Mouse (Mus musculus): ENCODE measurements around the gene Gm11027.
A peak's percentile ranks its signal among the peaks of the same experiment; 100 is the strongest.

The Gm11027 gene

DNA sequence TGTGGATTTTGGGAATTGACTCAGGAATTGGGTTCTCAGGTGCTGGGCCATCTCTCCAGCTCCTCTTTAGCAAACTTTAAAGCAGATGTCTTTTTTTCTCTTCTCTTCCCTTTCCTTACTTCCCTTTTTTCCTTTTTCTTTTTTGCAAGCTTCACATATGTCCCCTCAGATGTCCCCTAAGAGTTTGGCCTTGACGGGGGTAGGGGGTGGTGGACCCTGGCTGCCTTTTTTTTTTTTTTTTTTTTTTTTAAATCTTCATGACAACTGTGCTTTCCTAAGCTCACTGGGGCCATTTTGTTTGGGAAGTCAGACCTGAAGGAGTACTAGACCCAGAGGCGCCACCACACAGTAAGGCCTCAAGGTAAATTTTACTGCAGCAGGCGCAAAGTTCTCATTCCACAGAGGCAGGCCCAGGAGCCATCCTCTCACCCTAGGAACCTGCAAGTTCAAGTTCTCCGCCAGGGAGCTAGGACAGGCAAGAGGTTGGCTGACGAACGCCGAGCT, 5.0 kb downstream of the Gm11027 start:
- DNase-seq (ENCODE audit: low spot score), result no peak

DNA sequence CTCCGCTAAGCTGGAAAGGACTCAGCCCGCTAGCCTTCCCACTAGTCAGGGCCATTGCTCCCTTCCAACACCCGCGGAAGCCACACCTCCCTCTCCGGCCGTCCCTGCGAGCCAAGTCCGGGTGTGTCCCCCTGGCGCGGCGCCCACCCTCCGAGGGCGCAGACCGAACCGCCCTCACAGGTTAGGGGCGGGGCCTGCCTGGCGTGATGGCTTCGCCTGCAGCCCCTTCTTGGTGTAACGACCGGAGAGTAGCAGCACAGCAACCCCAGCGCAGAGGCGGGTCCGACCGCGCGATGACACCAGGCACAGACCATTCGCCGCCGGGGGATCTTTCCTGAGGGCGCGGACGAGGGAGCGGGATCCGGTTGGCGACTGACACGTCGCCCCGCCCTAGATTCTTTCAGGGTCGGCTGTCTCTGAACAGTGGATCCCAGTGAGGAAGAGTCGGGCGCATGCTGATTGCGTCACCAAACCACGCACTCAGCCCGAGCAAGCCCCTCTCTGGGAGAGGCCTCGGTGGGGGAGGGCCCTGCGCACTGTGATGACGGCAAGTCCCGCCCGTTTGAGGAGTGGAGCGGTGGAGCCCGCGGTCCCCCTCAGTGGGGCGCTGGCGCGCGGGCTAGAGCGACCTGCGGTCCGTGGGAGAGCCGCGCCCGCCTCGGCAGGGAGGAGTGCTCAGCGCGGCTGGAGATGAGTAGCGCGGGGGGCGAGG, 5.6 kb downstream of the Gm11027 start, which contains the start of gene Esyt2:
Esyt2 (plus strand) TSS at position 544 of the 712 bp plus-strand sequence.
- DNase-seq (ENCODE audit: low spot score), result peak; percentile 99

DNA sequence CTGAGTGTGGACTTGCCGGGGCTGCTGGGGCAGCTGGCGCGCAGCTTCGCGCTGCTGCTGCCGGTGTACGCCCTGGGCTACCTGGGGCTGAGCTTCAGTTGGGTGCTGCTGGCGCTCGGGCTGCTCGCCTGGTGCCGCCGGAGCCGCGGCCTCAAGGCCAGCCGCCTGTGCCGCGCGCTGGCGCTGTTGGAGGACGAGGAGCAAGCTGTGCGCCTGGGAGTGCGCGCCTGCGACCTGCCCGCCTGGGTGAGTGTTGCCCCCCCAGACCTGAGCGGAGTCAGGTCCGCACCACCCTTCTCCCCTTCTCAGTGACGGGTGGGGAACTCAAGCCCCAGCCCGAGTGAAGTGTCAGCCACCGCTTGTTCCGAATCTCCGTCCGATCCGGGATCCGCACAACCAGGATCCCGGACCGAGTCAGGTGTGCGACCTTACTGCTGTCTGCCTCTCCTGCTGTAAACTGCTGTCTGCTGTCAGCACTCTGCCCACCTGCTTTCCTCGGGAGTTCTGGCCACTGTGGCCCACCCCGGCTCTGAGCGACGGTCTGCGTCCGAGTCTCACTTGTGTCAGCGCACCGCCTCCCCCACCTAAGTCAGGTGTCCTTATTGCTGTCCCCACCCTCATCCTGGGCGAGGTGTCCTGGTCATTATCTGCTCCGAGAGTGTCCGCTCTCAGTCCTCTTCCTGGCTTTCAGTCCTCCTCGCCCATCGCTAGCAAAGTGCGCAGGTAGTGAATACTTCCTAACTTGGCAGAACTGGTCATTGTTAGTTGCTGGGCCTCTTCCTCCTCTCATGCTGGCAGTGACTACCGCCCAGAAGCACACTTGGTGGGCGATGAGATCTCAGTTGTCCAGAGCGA, 6.5 kb downstream of the Gm11027 start:
- peak; percentile 14 for DNase-seq (ENCODE audit: low spot score)

DNA sequence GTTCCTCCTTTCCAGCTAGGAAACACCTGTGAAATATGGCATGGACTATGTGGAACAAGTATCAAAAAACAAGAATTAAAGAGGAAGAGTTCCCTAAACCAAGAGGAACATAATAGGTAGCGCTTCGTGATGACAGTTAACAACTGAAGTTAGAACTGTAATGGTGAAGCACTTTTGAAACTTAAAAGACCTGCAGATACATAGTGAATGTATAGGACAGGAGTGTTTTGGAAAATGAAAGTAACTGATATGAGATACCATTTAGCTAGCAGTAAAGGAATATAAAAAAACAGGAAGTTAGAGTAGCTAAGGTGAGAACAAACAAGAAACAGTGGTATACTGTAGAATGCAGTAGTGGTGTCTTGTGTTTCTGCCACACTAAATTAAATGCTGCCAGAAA, 7.7 kb downstream of the Gm11027 start:
- no peak for DNase-seq (ENCODE audit: low spot score)

DNA sequence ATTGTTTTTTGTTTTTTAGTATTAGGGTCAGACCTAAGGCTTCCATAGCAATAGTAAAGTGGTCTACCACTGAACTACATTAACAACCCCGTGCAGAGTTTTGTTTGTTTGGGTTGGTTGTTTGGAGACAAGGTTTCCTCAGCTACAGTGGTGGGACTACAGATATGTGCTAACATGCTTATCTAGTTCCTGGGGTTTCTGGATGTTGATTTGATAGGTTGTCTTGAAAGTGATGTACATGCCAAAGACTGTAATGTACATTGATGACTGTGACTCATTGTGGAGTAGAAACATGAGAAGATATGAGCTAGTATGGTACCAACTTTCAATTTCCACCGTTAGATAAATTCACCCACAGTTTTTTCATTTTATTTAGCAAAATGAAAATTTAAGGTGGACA, 8.3 kb downstream of the Gm11027 start:
- no peak for DNase-seq (ENCODE audit: low spot score)

DNA sequence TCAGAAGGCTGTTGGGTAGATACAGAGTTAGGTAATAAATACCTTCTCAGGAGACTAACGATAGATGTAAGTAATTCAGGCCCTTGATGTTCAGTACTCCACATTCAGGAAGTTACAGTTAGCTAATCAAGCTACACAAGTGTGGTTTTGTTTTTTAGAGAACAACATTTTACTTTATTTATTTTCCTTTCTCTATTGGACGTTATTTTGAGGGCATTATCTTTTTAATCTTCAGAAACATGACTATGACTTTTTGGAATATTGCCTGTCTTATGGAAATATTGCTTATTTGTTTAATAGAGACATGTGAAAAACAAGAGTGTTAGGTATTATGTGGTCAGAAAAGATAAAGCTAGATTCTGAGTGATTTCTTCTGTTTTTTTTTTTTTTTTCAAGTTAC, 18.0 kb downstream of the Gm11027 start:
- DNase-seq (ENCODE audit: low spot score), result no peak

DNA sequence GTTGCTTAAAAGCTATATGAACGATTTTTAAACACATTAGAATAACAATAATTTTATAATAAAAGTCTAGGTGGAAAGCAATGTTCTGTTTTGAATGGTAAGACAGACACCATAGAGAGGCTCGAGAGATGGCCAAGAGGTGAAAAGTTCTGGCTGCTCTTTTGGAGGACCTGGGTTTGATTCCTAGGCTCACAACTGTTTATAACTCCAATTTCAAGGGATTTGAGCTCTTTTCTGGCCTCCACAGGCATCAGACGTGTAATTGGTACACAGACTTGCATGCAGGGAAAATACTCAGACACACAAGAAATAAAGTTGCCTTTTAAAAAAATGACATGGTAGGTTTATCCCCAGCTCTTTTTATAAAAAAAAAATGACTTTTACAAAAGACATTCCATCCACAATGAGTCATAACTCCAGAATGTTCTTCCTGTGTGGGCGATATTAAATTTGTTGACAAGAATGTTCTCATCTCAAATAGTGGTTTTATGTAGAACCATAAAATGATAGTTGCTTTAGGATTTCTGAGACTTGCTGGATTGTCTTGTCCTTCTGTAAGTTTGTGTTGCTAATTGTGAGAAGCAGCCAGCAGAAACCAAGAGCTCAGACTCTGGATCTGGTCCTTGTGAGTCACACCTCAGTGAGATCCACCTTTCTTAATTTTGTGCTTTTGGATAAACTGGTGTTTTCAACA, 18.6 kb downstream of the Gm11027 start:
- peak; percentile 17 for DNase-seq (ENCODE audit: low spot score)

DNA sequence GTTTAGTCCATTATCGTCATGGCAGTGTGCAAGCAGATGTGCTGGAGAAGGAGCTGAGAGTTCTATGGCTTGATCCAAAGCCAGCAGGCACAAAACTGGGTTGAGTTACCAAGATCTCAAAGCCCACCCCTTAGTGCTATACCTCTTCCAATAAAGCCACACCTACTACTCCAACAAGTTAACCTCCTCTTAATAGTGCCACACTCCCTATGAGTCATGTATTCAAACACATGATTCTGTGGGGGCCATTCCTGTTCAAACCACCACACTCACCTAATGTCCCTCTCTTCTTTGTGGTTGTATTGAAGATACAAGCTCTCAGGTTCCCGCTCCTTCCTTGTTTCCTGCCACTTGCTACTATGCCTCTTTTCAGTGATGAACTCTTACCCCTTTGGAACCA, 24.7 kb downstream of the Gm11027 start:
- no peak for DNase-seq (ENCODE audit: low spot score)

DNA sequence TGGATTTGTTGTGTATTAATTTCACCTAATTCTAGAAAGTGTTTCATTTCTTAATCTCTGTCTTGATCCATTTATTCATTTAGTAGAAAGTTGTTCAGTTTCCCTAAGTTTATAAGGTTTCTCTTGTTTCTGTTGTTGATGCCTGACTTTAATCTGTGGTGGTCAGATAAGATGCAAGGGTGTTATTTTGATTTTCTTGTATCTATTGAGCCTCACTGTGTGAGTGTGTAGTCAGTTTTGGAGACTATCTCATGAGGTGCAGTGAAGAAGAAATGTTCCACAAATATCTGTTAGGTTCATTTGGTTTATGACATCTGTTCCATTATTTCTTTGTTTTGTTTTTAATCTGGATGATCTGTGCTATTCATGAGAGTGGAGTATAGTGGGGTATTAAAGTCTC, 27.0 kb downstream of the Gm11027 start:
- DNase-seq (ENCODE audit: low spot score), result no peak

DNA sequence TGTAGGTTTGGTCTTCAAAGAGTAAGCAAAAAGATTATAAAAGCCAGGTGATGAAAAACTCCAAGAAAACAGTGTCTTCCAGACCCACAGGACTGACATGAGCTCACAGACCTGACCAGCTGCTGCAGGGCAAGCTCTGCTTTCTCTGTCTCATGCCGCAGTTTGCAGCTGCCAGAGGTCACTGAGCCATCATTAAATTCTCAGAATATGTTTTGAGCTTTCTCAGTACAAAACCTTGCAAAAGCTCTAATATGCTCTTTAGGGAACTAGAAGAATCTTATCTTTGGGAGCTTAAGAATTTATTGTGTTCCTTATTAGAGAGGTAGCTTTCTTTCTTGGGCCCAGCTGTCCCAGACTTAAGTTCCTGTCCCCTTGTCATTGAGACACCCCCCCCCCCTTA, 30.9 kb downstream of the Gm11027 start:
- no peak for DNase-seq (ENCODE audit: low spot score)

DNA sequence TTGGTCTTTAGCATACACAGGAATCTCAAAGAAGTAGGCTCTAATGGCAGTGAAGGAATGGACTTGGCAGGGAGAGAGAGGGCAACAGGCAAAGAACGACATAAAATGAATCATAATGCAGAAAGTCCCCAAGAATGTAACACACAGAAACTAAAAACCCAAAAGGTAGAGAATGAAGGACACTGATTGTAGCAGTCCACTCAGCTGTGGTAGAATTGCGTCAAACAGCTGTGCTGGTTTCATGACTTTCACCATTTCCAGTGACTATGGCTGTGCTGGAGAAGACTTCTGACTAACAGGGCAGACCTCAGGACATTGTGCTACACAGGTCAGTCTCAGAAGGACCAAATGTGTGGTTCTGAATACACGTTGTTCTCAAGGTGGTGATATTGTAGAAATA, 32.7 kb downstream of the Gm11027 start:
- no peak for DNase-seq (ENCODE audit: low spot score)

DNA sequence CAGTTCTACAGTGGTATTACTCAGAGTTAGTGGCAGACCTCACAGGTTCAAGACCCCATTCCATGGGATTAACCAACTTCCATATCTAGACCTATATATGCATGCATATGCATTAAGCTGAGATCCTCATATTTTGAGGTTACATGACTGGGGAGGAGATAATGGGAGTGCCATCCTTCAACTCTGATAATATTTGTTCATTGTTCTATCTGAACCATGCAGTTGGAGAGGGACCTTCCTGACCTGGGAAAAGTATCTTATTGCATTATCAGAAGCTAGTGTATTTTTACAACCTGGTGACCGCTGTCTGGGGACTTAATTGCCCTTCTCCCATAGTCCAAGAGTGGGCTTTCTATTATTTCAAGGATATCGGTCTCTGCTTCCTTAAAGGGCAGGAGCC, 33.4 kb downstream of the Gm11027 start:
- no peak for DNase-seq (ENCODE audit: low spot score)

DNA sequence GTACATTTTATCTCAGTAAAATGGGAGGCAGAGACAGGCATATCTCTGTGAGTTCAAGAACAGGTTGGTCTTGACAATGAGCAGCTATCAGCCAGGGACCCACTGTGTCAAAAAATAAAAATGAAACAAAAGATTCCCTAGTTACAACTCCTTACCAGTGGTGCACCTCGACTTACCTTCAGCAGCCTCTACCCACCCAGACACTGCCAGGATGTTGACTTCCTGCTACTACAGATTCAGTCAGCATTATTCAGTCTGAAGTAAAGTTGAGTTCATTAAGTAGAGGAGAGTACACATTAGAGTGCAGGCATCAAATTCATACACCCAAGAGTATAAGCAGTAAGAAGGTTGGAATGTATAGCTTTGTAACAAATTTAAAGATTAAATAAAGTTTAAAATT, 38.6 kb downstream of the Gm11027 start:
- DNase-seq (ENCODE audit: low spot score), result no peak

DNA sequence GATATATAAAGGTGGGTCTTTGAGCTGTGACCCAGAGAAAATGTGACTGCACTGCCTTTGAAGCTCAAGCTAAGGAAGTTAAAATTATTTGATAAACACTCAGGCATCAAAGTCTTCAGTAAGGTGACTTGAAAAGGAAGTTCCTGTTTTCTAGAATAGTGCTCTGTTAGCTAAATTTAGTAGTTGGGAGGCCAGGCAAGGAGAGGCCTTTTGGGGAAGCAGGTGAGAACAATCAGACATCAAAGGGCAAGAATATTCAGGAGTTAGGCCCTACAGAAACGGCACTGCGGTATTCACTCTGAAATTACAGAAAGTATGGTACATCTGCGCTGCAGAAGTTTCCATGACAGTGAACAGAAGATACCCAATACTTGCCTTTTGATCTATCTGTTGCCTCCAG, 40.3 kb downstream of the Gm11027 start:
- DNase-seq (ENCODE audit: low spot score), result no peak

DNA sequence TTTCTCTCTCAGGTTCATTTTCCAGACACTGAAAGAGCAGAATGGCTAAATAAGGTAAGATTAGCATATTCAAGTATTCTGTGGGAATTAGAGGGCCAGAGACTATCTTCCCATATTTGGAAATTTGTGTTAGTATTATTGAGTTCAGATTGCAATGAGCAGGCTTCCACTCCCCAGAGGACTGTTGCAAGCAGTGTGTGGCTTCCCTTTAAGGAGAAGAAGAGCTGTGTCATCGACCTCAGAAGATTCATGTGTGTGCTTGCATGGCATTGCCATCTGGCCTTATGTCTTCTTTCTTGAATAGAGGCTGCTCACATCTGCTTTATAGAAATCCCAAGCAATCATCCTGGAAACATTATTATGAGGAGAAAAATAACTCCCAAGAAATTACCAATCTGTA, 42.6 kb downstream of the Gm11027 start:
- no peak for DNase-seq (ENCODE audit: low spot score)

All from left cerebral cortex, adult 11 months (tissue).